Mouse (Mus musculus) ES-Bruce4 (cell line): ENCODE results near the gene Lamc2. TPM values are rescaled to one million over a fixed set of nuclear protein-coding genes. Genes with fewer than 3 reads are reported as not detected.

Experiments used
- H3K27ac ChIP-seq: 2 replicates; pipeline ENCODE4 v1.5.1; 2012; ENCODE audit warnings: low read length, inconsistent platforms; ENCODE audit not compliant: insufficient read depth
- H3K27me3 ChIP-seq: 2 replicates; pipeline ENCODE4 v1.6.1; 2012; ENCODE audit warnings: mild to moderate bottlenecking, low read length, inconsistent platforms; ENCODE audit not compliant: control insufficient read depth, poor library complexity, insufficient read depth, severe bottlenecking
- H3K36me3 ChIP-seq: 2 replicates; pipeline ENCODE4 v1.6.1; 2012; ENCODE audit warnings: inconsistent platforms, mild to moderate bottlenecking, low read length, moderate library complexity; ENCODE audit not compliant: control insufficient read depth, poor library complexity, insufficient read depth, severe bottlenecking
- H3K4me1 ChIP-seq: one replicate; pipeline ENCODE4 v1.8.1; 2011; ENCODE audit warnings: low read length; ENCODE audit not compliant: control insufficient read depth, insufficient read depth
- H3K4me3 ChIP-seq: 2 replicates; pipeline ENCODE4 v1.5.1; 2011; ENCODE audit warnings: low read depth, mild to moderate bottlenecking, low read length
- H3K9ac ChIP-seq: 2 replicates; pipeline ENCODE4 v1.6.1; 2012; ENCODE audit warnings: low read depth, mild to moderate bottlenecking, inconsistent platforms; ENCODE audit not compliant: poor library complexity, severe bottlenecking
- H3K9me3 ChIP-seq: replicated peaks from 2 replicates; pipeline ENCODE4 v1.6.1; 2012; ENCODE audit warnings: mild to moderate bottlenecking, low read length, inconsistent platforms; ENCODE audit not compliant: control insufficient read depth, poor library complexity, insufficient read depth, severe bottlenecking
- CTCF ChIP-seq: IDR thresholded peaks from one replicate; pipeline ENCODE4 v1.8.1; 2011; ENCODE audit warnings: low read depth, low read length
- EP300 ChIP-seq: IDR thresholded peaks from 2 replicates; pipeline ENCODE4 v1.6.1; 2011; ENCODE audit warnings: low read depth, low read length; ENCODE audit not compliant: insufficient read depth
- POLR2A ChIP-seq: IDR thresholded peaks from one replicate; pipeline ENCODE4 v1.8.1; 2011; ENCODE audit warnings: low read length; ENCODE audit not compliant: insufficient read depth
- polyA plus RNA-seq: library from polyadenylated mRNA; stranded (reverse); fragments of >200 nt; gene quantifications from 2 replicates; pipeline ENCODE4 v1.2.4, GENCODE M21; 2011; ENCODE audit warnings: low read depth; ENCODE audit not compliant: missing spikeins, insufficient read depth, insufficient read length

The Lamc2 gene
- polyA plus RNA-seq, 1 experiment, result 46.1 TPM

- Histone ChIP-seq H3K9ac (no peak overlapping the region), H3K4me3 (no peak overlapping the region), H3K27ac (no peak overlapping the region), H3K27me3 (no peaks in the 10 kb centered on the region), H3K4me1 (no peaks in the 10 kb centered on the region), H3K36me3 (no peaks in the 10 kb centered on the region), H3K9me3 (no peaks in the 10 kb centered on the region)
- TF ChIP-seq POLR2A (no peak), EP300 (no peak), CTCF (no peak)
Observed at GRCm38 (mm10) chr1:153157021-153157623, 29.1 kb downstream of the Lamc2 start.

- no peak overlapping the region for H3K4me3 ChIP-seq
- H3K27ac ChIP-seq, result no peak overlapping the region
- no peaks in the 10 kb centered on the region for H3K27me3 ChIP-seq
- TF ChIP-seq CTCF (no peak), POLR2A (no peak), EP300 (no peak)
- H3K4me1 ChIP-seq, result no peaks in the 10 kb centered on the region
- no peak overlapping the region for H3K9ac ChIP-seq
- no peaks in the 10 kb centered on the region for H3K36me3 ChIP-seq
- no peaks in the 10 kb centered on the region for H3K9me3 ChIP-seq
Observed at GRCm38 (mm10) chr1:153155364-153155763, 30.9 kb downstream of the Lamc2 start.

- Histone ChIP-seq H3K4me1 (no peaks in the 10 kb centered on the region), H3K9ac (no peak overlapping the region), H3K27ac (no peak overlapping the region), H3K4me3 (peak overlapping the region; percentile 14), H3K36me3 (no peaks in the 10 kb centered on the region), H3K9me3 (no peaks in the 10 kb centered on the region), H3K27me3 (no peaks in the 10 kb centered on the region)
- no peak for TF ChIP-seq POLR2A
- no peak for TF ChIP-seq EP300
- TF ChIP-seq CTCF, result no peak
Observed at GRCm38 (mm10) chr1:153153619-153154137, 32.6 kb downstream of the Lamc2 start.

- Histone ChIP-seq H3K4me1 (no peaks in the 10 kb centered on the region), H3K36me3 (no peaks in the 10 kb centered on the region), H3K9me3 (no peaks in the 10 kb centered on the region), H3K4me3 (no peak overlapping the region), H3K9ac (no peak overlapping the region), H3K27ac (no peak overlapping the region), H3K27me3 (no peaks in the 10 kb centered on the region)
- TF ChIP-seq POLR2A, result no peak
- no peak for TF ChIP-seq CTCF
- TF ChIP-seq EP300, result no peak
Observed at GRCm38 (mm10) chr1:153152594-153152993, 33.7 kb downstream of the Lamc2 start.

- no peak overlapping the region for H3K4me3 ChIP-seq
- no peaks in the 10 kb centered on the region for H3K4me1 ChIP-seq
- no peaks in the 10 kb centered on the region for H3K36me3 ChIP-seq
- no peak for TF ChIP-seq POLR2A
- no peak for TF ChIP-seq EP300
- TF ChIP-seq CTCF, result no peak
- H3K9me3 ChIP-seq, result no peaks in the 10 kb centered on the region
- H3K27ac ChIP-seq, result no peak overlapping the region
- H3K27me3 ChIP-seq, result no peaks in the 10 kb centered on the region
- no peak overlapping the region for H3K9ac ChIP-seq
Observed at GRCm38 (mm10) chr1:153145791-153146190, 40.5 kb downstream of the Lamc2 start.

GRCm38 (mm10) chr1:153144021-153144420, 42.2 kb downstream of the Lamc2 start:
- no peak overlapping the region for H3K27ac ChIP-seq

More at GRCm38 (mm10) chr1:153144021-153144420, 42.2 kb downstream of the Lamc2 start:
- Histone ChIP-seq H3K36me3 (no peaks in the 10 kb centered on the region), H3K9me3 (no peaks in the 10 kb centered on the region), H3K27me3 (no peaks in the 10 kb centered on the region), H3K9ac (no peak overlapping the region), H3K4me1 (no peaks in the 10 kb centered on the region), H3K4me3 (no peak overlapping the region)
- TF ChIP-seq POLR2A, result no peak
- no peak for TF ChIP-seq EP300
